Mouse (Mus musculus): Measurements from ENCODE around the gene Tmem252. TPM values are rescaled to one million over a fixed set of nuclear protein-coding genes. Genes with fewer than 3 reads are reported as not detected.
A peak's percentile ranks its signal among the peaks of the same experiment; 100 is the strongest.
"Not testable (repeated sequence)": the region's sequence is repeated elsewhere in the genome, so short reads cannot be mapped to it uniquely, and the experiment has no call there.

Tmem252 gene
- total and polyA plus RNA-seq, 3 experiments: not detected

- not testable (repeated sequence) for H3K27me3 ChIP-seq (ENCODE audit: control insufficient read depth in 1 of 2, insufficient read depth in 2 of 2, low read length in 2 of 2); H3K9me3 ChIP-seq (replicated peaks; ENCODE audit: insufficient read depth, low read length); H3K4me1 ChIP-seq (ENCODE audit: control insufficient read depth in 1 of 2, insufficient read depth in 2 of 2, low read length in 2 of 2); H3K79me2 ChIP-seq (ENCODE audit: control insufficient read depth, insufficient read depth, low read length, poor library complexity); H3K36me3 ChIP-seq (ENCODE audit: control insufficient read depth in 1 of 2, insufficient read depth in 2 of 2, low read length in 2 of 2); H3K4me3 ChIP-seq (ENCODE audit: control insufficient read depth in 1 of 2, insufficient read depth in 1 of 2, low read depth in 2 of 2, low read length in 2 of 2); DNase-seq (ENCODE audit: low read depth, low spot score); H3K27ac ChIP-seq (ENCODE audit: control insufficient read depth, low read depth, low read length); H3K9ac ChIP-seq (ENCODE audit: control insufficient read depth, low read depth, low read length, poor library complexity, severe bottlenecking)
- TF ChIP-seq CTCF (IDR thresholded peaks at IDR 0.05 in 2 of 3, conservative IDR thresholded peaks at IDR 0.05 in 1 of 3; ENCODE audit: control insufficient read depth in 1 of 3, insufficient read depth in 1 of 3, low read depth in 2 of 3, low read length in 3 of 3, poor library complexity in 1 of 3, severe bottlenecking in 1 of 3): peak in 1 of 3 experiments; percentile 7; a peak in 1 of 6 replicates
These were observed 29.4 kb downstream of the Tmem252 start for GRCm38 (mm10) chr19:24703168-24703567.

GRCm38 (mm10) chr19:24703680-24704079 lies 29.9 kb downstream of the Tmem252 start:
- TF ChIP-seq NRF1 (IDR thresholded peaks at IDR 0.05; ENCODE audit: insufficient read depth, low read depth, low read length, poor library complexity, severe bottlenecking) (no peak), CHD2 (IDR thresholded peaks at IDR 0.05; ENCODE audit: low read length) (no peak), ZNF384 (IDR thresholded peaks at IDR 0.05; ENCODE audit: low read depth, low read length) (no peak), JUND (IDR thresholded peaks at IDR 0.05; ENCODE audit: low read depth, low read length) (no peak), USF2 (IDR thresholded peaks at IDR 0.05; ENCODE audit: borderline replicate concordance in 1 of 2, insufficient read depth in 1 of 2, low read depth in 1 of 2, low read length in 2 of 2) (no peak), ZC3H11A (IDR thresholded peaks at IDR 0.05; ENCODE audit: low read depth, low read length) (no peak), MYB (IDR thresholded peaks at IDR 0.05; ENCODE audit: low read depth, low read length) (no peak), ELF1 (IDR thresholded peaks at IDR 0.05; ENCODE audit: low read depth, low read length) (no peak)

GRCm38 (mm10) chr19:24704326-24704725 lies 30.5 kb downstream of the Tmem252 start:
- H3K4me3 ChIP-seq (ENCODE audit: control insufficient read depth in 1 of 2, insufficient read depth in 1 of 2, low read depth in 2 of 2, low read length in 2 of 2): no peak overlapping the region
- no peak overlapping the region for H3K27ac ChIP-seq (ENCODE audit: control insufficient read depth, low read depth, low read length)
- H3K36me3 ChIP-seq (ENCODE audit: control insufficient read depth in 1 of 2, insufficient read depth in 2 of 2, low read length in 2 of 2): no peaks in the 10 kb centered on the region
- H3K79me2 ChIP-seq (ENCODE audit: control insufficient read depth, insufficient read depth, low read length, poor library complexity): no peaks in the 10 kb centered on the region
- TF ChIP-seq MYB (IDR thresholded peaks at IDR 0.05; ENCODE audit: low read depth, low read length) (no peak), SIN3A (IDR thresholded peaks at IDR 0.05; ENCODE audit: low read length) (no peak), TAL1 (IDR thresholded peaks at IDR 0.05; ENCODE audit: low read length) (no peak), POLR2AphosphoS2 (IDR thresholded peaks at IDR 0.05; ENCODE audit: low read length) (no peak)
- no peaks in the 10 kb centered on the region; a peak in 1 of 4 replicates for H3K27me3 ChIP-seq (ENCODE audit: control insufficient read depth in 1 of 2, insufficient read depth in 2 of 2, low read length in 2 of 2)
- no peak for DNase-seq (ENCODE audit: low read depth, low spot score)
- no peaks in the 10 kb centered on the region for H3K9me3 ChIP-seq (replicated peaks; ENCODE audit: insufficient read depth, low read length)
- no peaks in the 10 kb centered on the region for H3K4me1 ChIP-seq (ENCODE audit: control insufficient read depth in 1 of 2, insufficient read depth in 2 of 2, low read length in 2 of 2)
- H3K9ac ChIP-seq (ENCODE audit: control insufficient read depth, low read depth, low read length, poor library complexity, severe bottlenecking): no peak overlapping the region

More at GRCm38 (mm10) chr19:24703680-24704079, 29.9 kb downstream of the Tmem252 start:
- Histone ChIP-seq H3K36me3 (ENCODE audit: control insufficient read depth in 1 of 2, insufficient read depth in 2 of 2, low read length in 2 of 2) (no peaks in the 10 kb centered on the region), H3K9me3 (replicated peaks; ENCODE audit: insufficient read depth, low read length) (no peaks in the 10 kb centered on the region), H3K4me1 (ENCODE audit: control insufficient read depth in 1 of 2, insufficient read depth in 2 of 2, low read length in 2 of 2) (no peaks in the 10 kb centered on the region), H3K4me3 (ENCODE audit: control insufficient read depth in 1 of 2, insufficient read depth in 1 of 2, low read depth in 2 of 2, low read length in 2 of 2) (no peak overlapping the region), H3K9ac (ENCODE audit: control insufficient read depth, low read depth, low read length, poor library complexity, severe bottlenecking) (no peak overlapping the region), H3K79me2 (ENCODE audit: control insufficient read depth, insufficient read depth, low read length, poor library complexity) (no peaks in the 10 kb centered on the region), H3K27me3 (ENCODE audit: control insufficient read depth in 1 of 2, insufficient read depth in 2 of 2, low read length in 2 of 2) (no peaks in the 10 kb centered on the region; a peak in 1 of 4 replicates), H3K27ac (ENCODE audit: control insufficient read depth, low read depth, low read length) (no peak overlapping the region)
- DNase-seq (ENCODE audit: low read depth, low spot score): no peak
